In genomic region chr4:101549958-101550591, GRCm38 (mm10) we compare ENCODE assay signal across 8 mouse cellular contexts. TPM values are rescaled to one million over a fixed set of nuclear protein-coding genes. Genes with fewer than 3 reads are reported as not detected.
DNase-seq lines count a peak whose midpoint lies in the region; ATAC-seq and TF ChIP-seq lines count a peak whose summit lies in the region.

No protein-coding gene starts in this region.

- H3K4me1 ChIP-seq in lung, adult 2 months (ENCODE audit: control insufficient read depth, insufficient read depth, low read length): no peaks in the 10 kb centered on the region
- H3K4me1 ChIP-seq in heart, embryonic 11.5 days (ENCODE audit: control insufficient read depth, insufficient read depth, low read length): no peaks in the 10 kb centered on the region
- H3K4me1 ChIP-seq in kidney, embryonic 16.5 days (ENCODE audit: insufficient read depth, low read length): peaks cover 10% of the 10 kb centered on the region

- peak; percentile 77 for ATAC-seq in heart, embryonic 11.5 days (replicated peaks; ENCODE audit: insufficient number of reproducible peaks, low FRiP score, low TSS enrichment)
- peak; percentile 95 for ATAC-seq in kidney, embryonic 16.5 days (ENCODE audit: low FRiP score, low TSS enrichment)

- DNase-seq in lung, adult 18-20 months: peak; percentile 4 to 19
- no peak for DNase-seq in lung, adult 2 months
- peak; percentile 70 to 78 for DNase-seq in cerebellum, postnatal 10 days
- peak; percentile 25 for DNase-seq in lung, postnatal 10 days
- peak; percentile 35 for DNase-seq in retina, postnatal 7 days (ENCODE audit: low read depth, low spot score)
- DNase-seq in spleen, postnatal 36 days (ENCODE audit: low spot score in 2 of 2): no peak

- H3K4me3 ChIP-seq in lung, adult 2 months (replicated peaks; ENCODE audit: extremely low read depth, low read depth, low read length): no peak overlapping the region
- peak overlapping the region; percentile 30 for H3K4me3 ChIP-seq in heart, embryonic 11.5 days (ENCODE audit: low read depth, low read length)
- peak overlapping the region; percentile 40 for H3K4me3 ChIP-seq in kidney, embryonic 16.5 days (ENCODE audit: low read length)

- H3K9me3 ChIP-seq in heart, embryonic 11.5 days (replicated peaks; ENCODE audit: control insufficient read depth, low read length): no peaks in the 10 kb centered on the region
- no peaks in the 10 kb centered on the region for H3K9me3 ChIP-seq in kidney, embryonic 16.5 days (ENCODE audit: low read length)

- H3K27me3 ChIP-seq in heart, embryonic 11.5 days (ENCODE audit: control insufficient read depth, insufficient read depth, low read length): peaks cover 30% of the 10 kb centered on the region
- peaks cover 31% of the 10 kb centered on the region for H3K27me3 ChIP-seq in kidney, embryonic 16.5 days (ENCODE audit: insufficient read depth, low read length)

- H3K27ac ChIP-seq in heart, embryonic 11.5 days (ENCODE audit: low read depth, low read length): no peak overlapping the region
- H3K27ac ChIP-seq in kidney, embryonic 16.5 days (ENCODE audit: low read length): no peak overlapping the region

- H3K4me2 ChIP-seq in heart, embryonic 11.5 days: peak overlapping the region; percentile 69
- peak overlapping the region; percentile 75 for H3K4me2 ChIP-seq in kidney, embryonic 16.5 days (replicated peaks; ENCODE audit: low read depth, low read length)

- WGBS in lung, adult 2 months: 3% methylated on average over 33 of the region's 33 CpGs
- WGBS in heart, embryonic 11.5 days (ENCODE audit: insufficient replicate concordance): 2% methylated on average over 33 of the region's 33 CpGs
- WGBS in kidney, embryonic 16.5 days: under 1% methylated on average over 33 of the region's 33 CpGs

- no peak for TF ChIP-seq POLR2A in lung, adult 2 months (IDR thresholded peaks at IDR 0.05; ENCODE audit: borderline replicate concordance, extremely low read depth, low read depth, low read length)

- no peak overlapping the region for H3K9ac ChIP-seq in heart, embryonic 11.5 days (ENCODE audit: low read depth, low read length)
- no peak overlapping the region for H3K9ac ChIP-seq in kidney, embryonic 16.5 days (replicated peaks; ENCODE audit: low read length)

- H3K36me3 ChIP-seq in heart, embryonic 11.5 days (ENCODE audit: control insufficient read depth, insufficient read depth, low read length): no peaks in the 10 kb centered on the region
- H3K36me3 ChIP-seq in kidney, embryonic 16.5 days (ENCODE audit: insufficient read depth, low read length): no peaks in the 10 kb centered on the region

- TF ChIP-seq CTCF in lung, adult 2 months (IDR thresholded peaks at IDR 0.05; ENCODE audit: insufficient read depth, low read length): no peak

RNA-seq across cellular contexts. Expression of gene Dnajc6, which starts 53.6 kb away (rescaled TPM):
- polyA plus RNA-seq in lung, adult 2 months (2012; rRNA removed): 1.2 and 1.9 TPM in 2 replicates
- polyA plus RNA-seq in heart, embryonic 11.5 days (2014; fragmentation: Nextera tagmentation; extraction: Ambion mirVana): 0.21 and 0.27 TPM in 2 replicates
- 1.8 and 2.2 TPM in 2 replicates for polyA plus RNA-seq in kidney, embryonic 16.5 days (2015; fragmentation: Nextera tagmentation; extraction: Ambion mirVana)

Comparison
In these comparisons a context has a peak if more than half of its experiments do, and no peak if none do; other contexts are left out.
1. DNase-seq: peak in lung, adult 18-20 months (2 of 2), cerebellum, postnatal 10 days (2 of 2), lung, postnatal 10 days (single experiment) and retina, postnatal 7 days (single experiment); none in lung, adult 2 months (single experiment) and spleen, postnatal 36 days (0 of 2).